Mouse (Mus musculus): ENCODE measurements around the gene Hvcn1. TPM values are rescaled to one million over a fixed set of nuclear protein-coding genes. Genes with fewer than 3 reads are reported as not detected.

The Hvcn1 gene
- 5.2 and 6.4 TPM in 2 replicates for polyA plus RNA-seq (2015; fragmentation: Nextera tagmentation; extraction: Ambion mirVana)

DNA sequence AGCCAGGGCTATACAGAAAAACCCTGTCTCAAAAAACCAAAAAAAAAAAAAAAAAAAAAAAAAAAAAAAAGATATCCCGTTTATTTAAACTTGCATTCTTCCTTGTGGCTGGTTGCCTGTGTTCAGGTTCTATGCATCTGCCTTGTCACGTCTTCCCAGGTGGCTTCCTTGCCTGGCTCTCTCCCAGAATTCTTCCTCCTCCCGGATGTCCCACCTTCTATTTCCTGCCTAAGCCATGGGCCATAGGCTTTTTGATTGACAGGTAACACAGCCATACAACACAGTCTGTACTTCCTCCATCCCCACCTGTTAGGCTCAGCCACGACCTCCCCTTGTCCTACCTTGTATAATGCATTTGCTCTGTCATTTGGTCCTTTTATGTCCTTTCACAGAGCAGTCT, at the start of gene Hvcn1:
Gene Hvcn1 (plus strand): TSS at position 330 of the 400 bp plus-strand sequence.

GRCm38 (mm10) chr5:122157827-122158381, 48.7 kb upstream of the Hvcn1 start, which contains the start of gene Ppp1cc:
TSS of gene Ppp1cc (plus strand) at chr5:122158278.

DNA sequence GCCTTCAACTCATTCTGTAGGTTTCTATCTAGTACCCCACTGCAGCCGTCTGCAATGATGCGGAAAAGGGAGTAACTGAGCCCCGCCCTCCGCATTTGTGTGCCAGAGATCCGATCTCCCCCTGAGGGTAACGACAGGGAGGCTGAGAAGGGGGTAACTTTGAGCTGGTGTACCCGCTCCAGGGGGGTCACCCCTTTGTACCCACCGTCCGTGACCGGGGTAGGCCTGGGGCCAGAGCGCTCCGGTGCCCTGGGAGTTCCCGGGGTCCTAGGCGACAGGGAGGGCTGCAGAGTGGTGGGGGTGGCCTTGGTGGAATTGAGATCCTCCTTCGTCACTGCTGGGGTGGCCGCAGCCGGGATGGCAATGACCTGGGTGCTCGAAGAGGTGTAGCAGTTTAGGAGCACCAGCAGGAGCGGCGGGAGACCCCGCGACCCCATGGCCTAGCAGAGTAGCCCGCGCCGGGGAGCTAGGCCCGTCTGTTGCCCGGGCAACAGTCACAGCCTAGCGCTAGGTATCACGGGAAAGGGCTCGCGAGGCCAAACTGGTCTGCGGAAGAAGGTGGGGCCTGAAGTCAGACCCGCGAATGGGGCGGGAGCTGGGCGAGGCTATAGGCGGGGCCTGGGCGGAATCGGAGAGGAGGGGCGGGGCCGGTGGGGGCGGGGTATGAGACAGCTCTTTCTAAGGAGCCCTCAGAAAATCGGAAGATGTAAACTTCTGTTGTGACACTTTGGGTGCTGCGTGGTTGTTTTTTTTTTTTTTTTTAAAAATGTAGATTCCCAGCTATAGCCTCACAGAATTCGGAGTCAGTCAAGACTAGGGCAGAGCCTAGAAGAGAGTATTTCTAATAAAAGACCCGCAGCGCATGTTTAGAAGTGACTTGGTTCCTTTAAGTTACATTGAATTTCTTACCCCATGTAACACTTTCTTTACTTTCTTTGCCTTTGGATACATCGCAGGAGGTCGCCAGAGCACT, 57.6 kb downstream of the Hvcn1 start, which contains the start of gene Tctn1:
Gene Tctn1 (minus strand): TSS at position 528 of the 973 bp plus-strand sequence.

DNA sequence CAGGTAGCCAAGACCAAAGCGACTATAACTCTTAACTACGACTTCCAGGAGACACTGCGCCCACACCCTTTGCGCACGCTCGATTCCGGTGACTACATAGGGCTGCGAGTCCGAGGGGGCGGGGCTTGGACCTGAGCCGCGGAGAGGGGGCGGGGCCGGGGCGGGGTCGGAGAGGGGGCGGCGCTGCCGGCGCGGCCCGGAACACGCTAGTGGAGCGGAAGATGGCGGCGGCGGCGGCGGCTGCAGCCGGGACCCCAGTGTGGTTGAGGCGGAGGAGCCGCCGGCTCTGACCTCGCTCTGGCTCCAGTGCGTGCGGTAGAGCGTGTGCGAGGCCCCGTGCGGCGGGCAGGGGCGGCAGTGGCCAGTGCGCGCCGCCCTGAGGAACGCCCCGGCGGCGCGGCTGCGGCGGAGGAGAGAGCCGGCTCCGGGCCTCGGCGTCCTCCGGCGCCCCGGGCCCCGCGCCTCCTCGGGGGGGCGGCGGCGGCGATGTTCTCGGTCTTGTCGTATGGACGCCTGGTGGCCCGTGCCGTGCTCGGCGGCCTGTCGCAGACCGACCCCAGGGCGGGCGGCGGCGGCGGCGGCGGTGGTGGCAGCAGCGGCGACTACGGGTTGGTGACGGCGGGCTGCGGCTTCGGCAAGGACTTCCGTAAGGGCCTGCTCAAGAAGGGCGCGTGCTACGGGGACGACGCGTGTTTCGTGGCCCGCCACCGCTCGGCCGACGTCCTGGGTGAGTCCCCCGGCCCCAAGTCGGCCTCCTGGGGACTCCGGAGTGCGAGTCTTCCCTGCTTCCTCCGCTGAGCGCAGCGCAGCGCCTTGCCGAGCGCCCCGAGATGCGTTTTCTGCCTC, 77.8 kb downstream of the Hvcn1 start, which contains the start of gene Pptc7:
Gene Pptc7 (plus strand): TSS at position 183 of the 846 bp plus-strand sequence.

Other genes with a start within 250 kb of the Hvcn1 start
- gene Cux2, start 156.7 kb upstream of the Hvcn1 start, polyA plus RNA-seq (2015; fragmentation: Nextera tagmentation; extraction: Ambion mirVana), result 3.9 and 5.8 TPM in 2 replicates
- gene Myl2, start 105.9 kb upstream of the Hvcn1 start, polyA plus RNA-seq (2015; fragmentation: Nextera tagmentation; extraction: Ambion mirVana), result 2.6 and 5.5 TPM in 2 replicates
- gene Ccdc63, start 66.0 kb upstream of the Hvcn1 start, polyA plus RNA-seq (2015; fragmentation: Nextera tagmentation; extraction: Ambion mirVana), result 0.22 TPM in 1 of 2 replicates, not detected in the other
- gene Ppp1cc, start 48.5 kb upstream of the Hvcn1 start, polyA plus RNA-seq (2015; fragmentation: Nextera tagmentation; extraction: Ambion mirVana), result 160 and 183 TPM in 2 replicates
- 4.9 and 8.2 TPM in 2 replicates for gene Tctn1, start 57.7 kb downstream of the Hvcn1 start, polyA plus RNA-seq (2015; fragmentation: Nextera tagmentation; extraction: Ambion mirVana)
- 9.0 and 16.0 TPM in 2 replicates for gene Pptc7, start 77.6 kb downstream of the Hvcn1 start, polyA plus RNA-seq (2015; fragmentation: Nextera tagmentation; extraction: Ambion mirVana)
- gene Rad9b, start 147.4 kb downstream of the Hvcn1 start, polyA plus RNA-seq (2015; fragmentation: Nextera tagmentation; extraction: Ambion mirVana), result 5.0 and 7.9 TPM in 2 replicates
- gene Vps29, start 147.6 kb downstream of the Hvcn1 start, polyA plus RNA-seq (2015; fragmentation: Nextera tagmentation; extraction: Ambion mirVana), result 308 and 434 TPM in 2 replicates
- gene Gpn3, start 165.1 kb downstream of the Hvcn1 start, polyA plus RNA-seq (2015; fragmentation: Nextera tagmentation; extraction: Ambion mirVana), result 48.4 and 67.2 TPM in 2 replicates
- 71.8 and 76.0 TPM in 2 replicates for gene Fam216a, start 165.6 kb downstream of the Hvcn1 start, polyA plus RNA-seq (2015; fragmentation: Nextera tagmentation; extraction: Ambion mirVana)
- 144 and 145 TPM in 2 replicates for gene Arpc3, start 185.1 kb downstream of the Hvcn1 start, polyA plus RNA-seq (2015; fragmentation: Nextera tagmentation; extraction: Ambion mirVana)
- gene Anapc7, start 214.9 kb downstream of the Hvcn1 start, polyA plus RNA-seq (2015; fragmentation: Nextera tagmentation; extraction: Ambion mirVana), result 24.6 and 32.2 TPM in 2 replicates

Data from adrenal gland, postnatal 0 days (tissue).